8 mouse cellular contexts compared by ENCODE assay signal in the genomic region with DNA sequence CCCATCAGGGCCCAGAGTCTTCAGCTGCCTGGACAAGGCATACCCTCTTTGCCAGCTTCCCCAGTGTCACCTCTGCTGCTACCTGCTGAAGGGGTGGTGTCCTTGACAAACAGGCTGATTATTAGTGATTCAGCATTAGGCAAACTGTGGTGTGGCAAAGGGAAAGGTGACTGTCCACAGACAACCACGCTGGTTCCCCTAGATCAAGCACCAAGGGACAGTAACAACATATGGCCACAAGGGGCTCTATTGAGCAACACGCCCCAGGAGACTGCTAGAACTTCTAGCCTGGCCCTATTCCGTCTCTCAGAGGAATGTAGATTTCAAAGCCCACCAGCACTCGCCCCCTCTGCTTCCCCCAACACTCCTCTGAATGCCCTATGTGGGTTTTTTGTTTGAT. TPM values are rescaled to one million over a fixed set of nuclear protein-coding genes. Genes with fewer than 3 reads are reported as not detected.
DNase-seq lines count a peak whose midpoint lies in the region; ATAC-seq and TF ChIP-seq lines count a peak whose summit lies in the region.
"Had no signal": no experiment of that assay in that cellular context is flagged by ENCODE, and none has a peak within 500 bp of the region (broad histone marks: within the 10 kb centered on the region; RNA-seq: fewer than 3 reads in every experiment).

No protein-coding gene starts in this region.

- H3K4me2 ChIP-seq in hindbrain, postnatal 0 days (ENCODE audit: low read depth, low read length) = no peak overlapping the region
- H3K4me2 ChIP-seq in limb, embryonic 14.5 days (replicated peaks; ENCODE audit: low read depth, low read length, severe bottlenecking) = no peak overlapping the region

- no peaks in the 10 kb centered on the region for H3K27me3 ChIP-seq in hindbrain, postnatal 0 days (ENCODE audit: insufficient read depth, low read length)
- H3K27me3 ChIP-seq in limb, embryonic 14.5 days (ENCODE audit: control insufficient read depth, insufficient read depth, low read length) = no peaks in the 10 kb centered on the region

- no peak overlapping the region for H3K27ac ChIP-seq in hindbrain, postnatal 0 days
- H3K27ac ChIP-seq in limb, embryonic 14.5 days (replicated peaks; ENCODE audit: low read depth, low read length) = no peak overlapping the region

- no peak for ATAC-seq in hindbrain, postnatal 0 days
- ATAC-seq in limb, embryonic 14.5 days (ENCODE audit: low FRiP score, low read depth) = no peak

- peak; percentile 79 for TF ChIP-seq CTCF in hindbrain, postnatal 0 days (IDR thresholded peaks at IDR 0.05; ENCODE audit: low read depth)

- H3K36me3 ChIP-seq in hindbrain, postnatal 0 days (ENCODE audit: insufficient read depth, low read length) = no peaks in the 10 kb centered on the region
- no peaks in the 10 kb centered on the region for H3K36me3 ChIP-seq in limb, embryonic 14.5 days (ENCODE audit: control insufficient read depth, insufficient read depth, low read length)

- H3K9ac ChIP-seq in hindbrain, postnatal 0 days (replicated peaks; ENCODE audit: low read length) = no peak overlapping the region
- no peak overlapping the region for H3K9ac ChIP-seq in limb, embryonic 14.5 days (ENCODE audit: low read depth, low read length, severe bottlenecking)

- 11% methylated on average over 4 of the region's 4 CpGs for WGBS in hindbrain, postnatal 0 days
- 10% methylated on average over 4 of the region's 4 CpGs for WGBS in limb, embryonic 14.5 days

- no peaks in the 10 kb centered on the region for H3K9me3 ChIP-seq in hindbrain, postnatal 0 days (ENCODE audit: low read length)
- H3K9me3 ChIP-seq in limb, embryonic 14.5 days (ENCODE audit: control insufficient read depth, low read length) = peaks cover 4% of the 10 kb centered on the region; the same call in 1 of the 2 replicates

- no peaks in the 10 kb centered on the region for H3K4me1 ChIP-seq in hindbrain, postnatal 0 days (ENCODE audit: insufficient read depth, low read length)
- H3K4me1 ChIP-seq in limb, embryonic 14.5 days (ENCODE audit: control insufficient read depth, insufficient read depth, low read length) = no peaks in the 10 kb centered on the region

- DNase-seq in urinary bladder, postnatal 14 days (ENCODE audit: low spot score) = peak; percentile 41
- no peak for DNase-seq in urinary bladder, postnatal 4 days (ENCODE audit: low spot score in 2 of 2)
- peak; percentile 37 for DNase-seq in adrenal gland, postnatal 25 days
- peak; percentile 56 for DNase-seq in embryo, embryonic 9.5 days (ENCODE audit: extremely low spot score)
- DNase-seq in hindbrain, postnatal 0 days (ENCODE audit: low spot score) = peak; percentile 38
- DNase-seq in limb, embryonic 14.5 days (ENCODE audit: low spot score) = peak; percentile 60
- peak; percentile 37 for DNase-seq in retina, adult 2 months (ENCODE audit: low read depth, low spot score)

- TF ChIP-seq POLR2A in limb, embryonic 14.5 days (IDR thresholded peaks at IDR 0.05; ENCODE audit: borderline replicate concordance, extremely low read depth, insufficient read depth, insufficient read length) = no peak

- no peak overlapping the region for H3K4me3 ChIP-seq in hindbrain, postnatal 0 days (ENCODE audit: low read length)
- H3K4me3 ChIP-seq in limb, embryonic 14.5 days (replicated peaks; ENCODE audit: low read length) = no peak overlapping the region

RNA-seq across cellular contexts. Expression of gene Fam71a, which starts 11.6 kb away (rescaled TPM):
- not detected in 2 replicates for total RNA-seq in adrenal gland, postnatal 25 days (2021)
- total RNA-seq in hindbrain, postnatal 0 days (2014; rRNA removed) = not detected in 2 replicates
- polyA plus RNA-seq in hindbrain, postnatal 0 days (2015; fragmentation: Nextera tagmentation; extraction: Ambion mirVana) = not detected in 2 replicates
- polyA plus RNA-seq in limb, embryonic 14.5 days (2012; rRNA removed) = not detected in 2 replicates
- polyA plus RNA-seq in limb, embryonic 14.5 days (2014; fragmentation: Nextera tagmentation; extraction: Ambion mirVana) = not detected in 2 replicates
- polyA plus RNA-seq: heart, embryonic 16.5 days had no signal

RNA-seq across cellular contexts. Expression of gene Batf3, which starts 55.4 kb away (rescaled TPM):
- 1.7 and 3.1 TPM in 2 replicates for total RNA-seq in adrenal gland, postnatal 25 days (2021)
- total RNA-seq in hindbrain, postnatal 0 days (2014; rRNA removed) = 1.0 and 4.7 TPM in 2 replicates
- 4.0 and 4.1 TPM in 2 replicates for polyA plus RNA-seq in hindbrain, postnatal 0 days (2015; fragmentation: Nextera tagmentation; extraction: Ambion mirVana)
- 16.1 and 16.5 TPM in 2 replicates for polyA plus RNA-seq in limb, embryonic 14.5 days (2012; rRNA removed)
- polyA plus RNA-seq in limb, embryonic 14.5 days (2014; fragmentation: Nextera tagmentation; extraction: Ambion mirVana) = 11.2 and 14.9 TPM in 2 replicates

Comparison
In these comparisons a context has a peak if more than half of its experiments do, and no peak if none do; other contexts are left out.
1. DNase-seq: peak in urinary bladder, postnatal 14 days (single experiment), adrenal gland, postnatal 25 days (single experiment), embryo, embryonic 9.5 days (single experiment), hindbrain, postnatal 0 days (single experiment), limb, embryonic 14.5 days (single experiment) and retina, adult 2 months (single experiment); none in urinary bladder, postnatal 4 days (0 of 2).